Mouse (Mus musculus) layer of hippocampus, adult 8-10 months (tissue): Measurements from ENCODE around the gene Atp5d. TPM values are rescaled to one million over a fixed set of nuclear protein-coding genes. Genes with fewer than 3 reads are reported as not detected.
A peak's percentile ranks its signal among the peaks of the same experiment; 100 is the strongest.

ENCODE experiments used
- DNase-seq, 2 experiments: peaks; one replicate each; pipeline ENCODE4 v3.0.0; 2022; ENCODE audit warnings: low spot score in 2 of 2
- total RNA-seq, 4 experiments: library from RNA; stranded (reverse); gene quantifications; 2 replicates each; pipeline ENCODE4 v1.2.4; 2022

Gene Atp5d
- total RNA-seq, 4 experiments from 2014 or later, result 315 to 328 (median 323) TPM

DNA sequence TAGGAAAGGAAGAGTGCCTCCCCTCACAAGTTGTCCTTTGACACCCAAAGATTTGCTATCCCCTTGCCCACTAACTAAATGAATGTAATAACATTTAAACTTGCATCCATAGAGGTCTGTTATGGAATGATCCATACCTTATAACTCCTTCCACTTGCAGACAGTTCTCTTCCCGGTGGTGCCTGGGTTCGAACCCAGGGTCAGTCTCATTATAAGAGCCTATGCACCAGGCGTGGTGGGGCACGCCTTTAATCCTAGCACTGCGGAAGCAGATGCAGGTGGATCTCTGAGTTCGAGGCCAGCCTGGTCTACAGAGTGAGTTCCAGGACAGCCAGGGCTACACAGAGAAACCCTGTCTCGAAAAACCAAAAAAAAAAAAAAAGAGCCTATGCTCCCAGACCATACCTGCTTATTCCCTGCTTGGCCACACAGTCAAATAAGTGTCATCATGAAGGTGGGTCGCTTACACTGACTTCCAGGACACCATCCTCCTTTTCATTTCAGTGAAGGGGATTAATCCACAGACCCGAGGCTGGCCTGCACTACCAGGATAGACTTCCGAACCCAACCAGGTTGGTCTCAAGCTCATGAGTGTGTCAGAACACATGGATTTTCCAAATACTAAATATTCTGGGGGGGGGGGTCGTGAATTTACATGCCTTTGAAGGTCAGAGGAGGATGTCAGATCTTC is 1.7 kb downstream of the Atp5d start:
- DNase-seq, result no peak

DNA sequence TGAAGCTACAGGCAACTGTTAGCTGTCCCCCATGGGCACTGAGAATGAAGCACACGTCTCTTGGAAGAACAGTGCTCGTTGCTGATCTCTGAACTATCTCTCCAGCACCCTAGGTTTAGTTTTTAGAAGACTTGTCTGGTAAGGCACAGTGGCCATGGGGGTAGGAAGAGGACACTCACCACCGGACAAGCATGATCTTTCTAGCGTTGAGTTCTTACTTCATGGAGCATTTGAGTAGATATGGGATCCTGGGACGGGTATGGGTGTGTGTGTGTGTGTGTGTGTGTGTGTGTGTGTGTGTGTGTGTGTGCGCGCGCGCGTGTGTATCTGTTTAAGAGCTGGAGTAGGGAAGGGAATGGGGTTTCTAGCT is 2.2 kb downstream of the Atp5d start, which contains the start of gene Cbarp:
Gene Cbarp, minus strand, starts transcription at position 170 of the 370 bp plus-strand sequence.
- no peak for DNase-seq

DNA sequence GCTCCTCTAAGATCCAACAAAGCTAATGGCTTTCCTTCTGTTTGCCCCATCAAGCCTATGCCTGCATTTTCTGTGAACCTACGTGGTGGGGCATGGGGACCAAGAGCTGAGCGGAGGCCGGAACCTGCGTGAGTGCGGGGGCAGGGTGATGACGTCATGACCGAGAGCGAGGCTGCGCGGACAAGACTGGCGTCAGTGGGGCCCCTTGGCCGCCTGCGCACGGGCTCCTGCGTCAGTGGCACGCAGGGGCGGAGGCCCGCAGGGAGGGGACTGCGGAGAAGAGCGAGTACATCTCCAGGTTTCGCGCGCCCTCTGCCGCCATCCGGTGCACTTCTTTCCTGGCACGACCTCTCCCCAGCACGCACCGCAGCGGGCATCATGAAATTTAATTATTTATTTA is 2.8 kb downstream of the Atp5d start:
- peak; percentile 96 to 97 for DNase-seq

DNA sequence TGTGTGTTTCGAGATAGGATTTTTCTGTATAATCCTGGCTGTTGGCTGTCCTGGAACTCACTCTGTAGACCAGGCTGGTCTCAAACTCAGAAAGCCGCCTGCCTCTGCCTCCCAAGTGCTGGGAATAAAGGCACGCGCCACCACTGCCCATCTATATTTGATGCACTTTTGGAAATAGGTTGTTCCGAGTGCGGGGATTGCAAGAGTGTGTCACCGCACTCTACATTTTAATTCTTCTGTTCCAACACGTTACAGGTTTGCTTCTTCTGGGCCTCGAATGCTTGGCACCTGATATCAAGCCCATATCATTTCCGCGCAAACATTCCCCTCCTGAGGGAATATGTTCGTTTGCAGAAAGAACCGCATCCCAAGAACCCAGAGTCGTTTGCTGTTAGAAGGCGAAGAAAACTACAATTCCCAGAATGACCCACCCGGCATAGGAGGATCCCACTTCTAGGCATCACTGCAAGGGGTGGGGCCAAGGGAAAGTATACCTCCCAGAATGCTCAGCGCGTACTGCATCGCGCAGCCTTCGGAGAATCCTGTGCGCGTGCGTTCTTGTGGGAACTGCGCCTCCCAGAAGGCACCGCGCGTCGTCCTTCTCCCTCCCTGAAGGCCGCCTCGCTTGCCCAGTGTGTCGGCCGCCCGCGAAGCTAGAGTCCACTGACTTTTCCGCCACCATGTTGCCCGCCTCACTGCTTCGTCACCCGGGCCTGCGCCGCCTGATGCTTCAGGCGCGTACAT is 3.5 kb downstream of the Atp5d start:
- DNase-seq, result peak; percentile 94 to 95

DNA sequence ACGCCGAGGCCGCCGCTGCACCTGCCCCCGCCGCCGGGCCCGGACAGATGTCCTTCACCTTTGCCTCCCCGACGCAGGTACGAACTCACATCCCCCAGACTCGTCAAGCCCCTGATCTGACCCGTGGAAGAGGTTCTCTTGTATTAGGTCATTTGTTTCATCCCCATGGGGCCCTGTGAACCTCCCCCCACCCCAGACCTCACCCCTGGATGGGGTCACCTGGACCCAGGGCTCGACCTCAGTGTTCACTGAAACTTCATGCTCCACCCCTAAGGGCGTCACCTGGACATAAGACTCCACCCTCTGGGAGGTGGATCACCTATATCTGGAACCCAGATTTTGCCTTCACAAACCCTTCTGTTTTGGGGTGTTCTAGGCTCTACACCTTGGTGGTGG is 4.1 kb downstream of the Atp5d start:
- no peak for DNase-seq

DNA sequence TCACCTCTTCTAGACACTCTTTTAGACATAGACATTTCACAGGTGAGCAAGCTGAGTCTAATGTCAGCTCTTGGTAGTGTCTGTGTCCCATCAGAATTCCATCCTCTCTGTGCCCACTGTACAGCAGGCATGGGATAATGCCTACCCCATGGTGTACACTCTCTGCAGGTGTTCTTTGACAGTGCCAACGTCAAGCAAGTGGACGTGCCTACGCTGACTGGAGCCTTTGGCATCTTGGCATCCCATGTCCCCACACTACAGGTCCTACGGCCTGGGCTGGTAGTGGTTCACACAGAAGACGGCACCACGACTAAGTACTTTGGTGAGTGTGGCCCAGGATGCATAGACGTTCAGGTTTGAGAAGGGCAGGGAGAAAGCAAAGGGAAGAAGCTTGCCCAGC is 5.2 kb downstream of the Atp5d start:
- DNase-seq, result no peak

DNA sequence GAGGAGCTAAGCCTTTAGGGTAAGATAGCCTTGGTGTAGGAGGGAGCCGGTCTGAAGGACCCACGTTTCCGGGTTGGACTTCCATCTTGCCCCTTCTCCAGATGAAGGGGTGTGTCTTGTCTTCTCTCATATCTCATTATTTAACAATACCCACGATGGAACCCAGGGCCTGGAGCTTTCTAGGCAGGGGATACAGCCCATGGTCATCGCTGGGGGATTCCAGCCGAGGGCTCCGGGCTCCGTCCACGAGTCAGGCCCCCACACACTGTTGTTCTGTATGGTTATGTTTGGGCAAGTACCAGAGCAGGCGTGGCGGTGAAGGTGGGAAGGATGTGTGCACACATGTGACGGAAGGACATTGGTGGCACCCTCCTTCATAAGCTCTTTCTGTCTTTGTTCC is 5.7 kb downstream of the Atp5d start:
- no peak for DNase-seq

DNA sequence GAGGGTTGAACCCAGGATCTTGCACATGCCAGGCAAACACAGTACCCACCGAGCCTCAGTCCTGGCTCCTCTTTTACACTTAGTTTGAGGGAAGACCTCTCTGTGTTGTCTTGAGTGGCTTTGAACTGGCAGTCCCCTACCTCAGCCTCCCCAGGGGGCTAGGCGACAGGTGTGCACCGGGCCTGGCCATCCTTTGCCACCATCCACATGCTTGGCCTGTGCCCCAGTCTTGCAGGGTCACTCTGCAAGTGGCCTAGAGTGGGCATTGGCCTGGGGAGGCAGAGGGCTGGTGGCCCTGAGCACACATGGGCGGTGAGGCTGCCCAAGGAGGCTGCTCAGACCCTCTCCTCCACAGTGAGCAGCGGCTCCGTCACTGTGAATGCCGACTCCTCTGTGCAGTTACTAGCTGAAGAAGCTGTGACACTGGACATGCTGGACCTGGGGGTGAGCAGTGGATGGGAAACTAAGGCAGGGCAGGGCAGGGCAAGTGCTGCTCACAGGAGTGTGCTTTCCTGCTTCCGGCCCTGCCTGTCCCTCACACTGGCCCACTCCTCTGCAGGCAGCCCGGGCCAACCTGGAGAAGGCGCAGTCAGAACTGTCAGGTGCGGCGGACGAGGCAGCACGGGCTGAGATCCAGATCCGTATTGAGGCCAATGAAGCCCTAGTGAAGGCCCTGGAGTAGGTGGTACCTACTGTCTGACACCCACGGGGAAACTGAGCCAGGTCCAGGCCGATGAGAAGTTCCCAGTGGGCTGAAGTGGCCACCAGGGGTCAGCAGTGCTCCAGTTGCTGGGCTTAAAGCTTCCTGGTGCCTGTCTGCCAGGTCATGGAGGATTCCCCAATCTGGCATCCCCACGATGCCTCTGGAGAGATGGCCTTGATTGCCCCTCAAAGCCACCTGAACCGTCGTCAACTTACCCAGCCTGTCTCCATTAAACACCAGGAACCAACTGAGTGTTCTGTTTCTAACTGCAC is 6.7 kb downstream of the Atp5d start:
- peak; percentile 74 to 76 for DNase-seq

DNA sequence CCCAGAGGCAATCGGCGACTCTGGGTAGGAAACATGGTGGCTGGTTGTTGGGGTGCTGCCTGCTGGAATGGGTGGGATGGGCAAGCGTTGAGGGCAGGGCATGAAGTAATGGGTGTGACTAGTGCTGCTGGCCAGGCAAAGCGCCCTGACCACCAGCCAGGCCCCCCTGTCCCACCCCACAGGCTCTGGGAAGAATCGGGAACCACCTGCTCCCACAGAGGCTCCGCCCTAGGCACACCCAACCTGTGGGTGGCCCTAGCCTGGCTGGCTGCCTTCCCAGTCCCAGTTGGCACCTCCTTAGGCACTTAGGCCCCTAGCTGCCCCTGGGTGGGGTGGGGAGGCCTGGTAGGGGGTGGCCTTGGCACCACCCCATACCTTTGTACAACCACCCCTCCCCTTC is 7.5 kb downstream of the Atp5d start:
- no peak for DNase-seq

DNA sequence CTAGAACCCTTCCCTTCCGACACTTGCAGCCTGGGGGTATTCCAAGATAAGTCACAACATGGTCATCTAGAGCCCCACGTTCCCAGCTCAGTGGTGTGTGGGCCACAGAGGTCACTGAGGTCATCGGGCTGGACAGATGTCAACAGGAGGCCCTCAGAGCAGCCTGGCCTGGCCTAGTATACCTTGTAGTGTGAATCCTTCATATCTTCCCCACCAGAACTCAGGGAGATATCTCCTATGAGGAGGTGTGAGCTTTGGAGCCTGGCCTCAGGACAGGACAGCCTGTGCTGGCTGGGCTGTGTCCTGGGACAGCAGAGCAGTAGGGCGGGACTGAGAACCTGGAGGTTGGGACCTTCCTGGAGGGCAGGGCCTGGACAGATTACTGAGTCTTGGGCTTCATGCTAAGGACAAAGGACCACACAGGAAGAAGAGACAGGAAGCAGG is 8.2 kb downstream of the Atp5d start:
- no peak for DNase-seq

DNA sequence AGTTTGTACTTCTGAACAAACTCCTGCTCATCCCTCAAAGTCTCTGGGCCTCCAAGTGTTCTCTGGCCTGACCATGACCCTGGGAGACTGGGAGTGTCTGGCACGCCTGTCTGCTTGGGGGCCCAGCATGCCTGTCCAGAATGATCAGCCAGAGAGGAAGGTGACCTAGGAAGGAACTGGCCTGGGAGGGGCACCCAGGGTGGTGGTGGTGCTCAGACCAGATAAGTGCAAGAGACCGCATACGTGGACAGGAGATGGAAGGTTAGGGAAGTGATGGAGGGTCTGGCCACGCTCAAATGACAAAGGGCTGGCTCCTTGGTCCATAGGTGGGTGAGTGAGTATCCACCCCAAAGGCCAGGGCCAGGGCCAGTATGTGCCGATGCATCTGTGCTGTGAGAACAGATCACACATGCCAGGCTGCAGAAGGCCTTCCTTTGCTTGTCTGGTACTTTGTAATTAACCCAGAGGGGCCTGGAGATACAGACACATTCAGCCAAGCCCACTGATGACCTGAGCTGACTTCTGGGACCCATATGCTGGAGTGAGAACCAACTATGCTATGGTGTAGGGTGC is 8.8 kb downstream of the Atp5d start:
- DNase-seq, result no peak

DNA sequence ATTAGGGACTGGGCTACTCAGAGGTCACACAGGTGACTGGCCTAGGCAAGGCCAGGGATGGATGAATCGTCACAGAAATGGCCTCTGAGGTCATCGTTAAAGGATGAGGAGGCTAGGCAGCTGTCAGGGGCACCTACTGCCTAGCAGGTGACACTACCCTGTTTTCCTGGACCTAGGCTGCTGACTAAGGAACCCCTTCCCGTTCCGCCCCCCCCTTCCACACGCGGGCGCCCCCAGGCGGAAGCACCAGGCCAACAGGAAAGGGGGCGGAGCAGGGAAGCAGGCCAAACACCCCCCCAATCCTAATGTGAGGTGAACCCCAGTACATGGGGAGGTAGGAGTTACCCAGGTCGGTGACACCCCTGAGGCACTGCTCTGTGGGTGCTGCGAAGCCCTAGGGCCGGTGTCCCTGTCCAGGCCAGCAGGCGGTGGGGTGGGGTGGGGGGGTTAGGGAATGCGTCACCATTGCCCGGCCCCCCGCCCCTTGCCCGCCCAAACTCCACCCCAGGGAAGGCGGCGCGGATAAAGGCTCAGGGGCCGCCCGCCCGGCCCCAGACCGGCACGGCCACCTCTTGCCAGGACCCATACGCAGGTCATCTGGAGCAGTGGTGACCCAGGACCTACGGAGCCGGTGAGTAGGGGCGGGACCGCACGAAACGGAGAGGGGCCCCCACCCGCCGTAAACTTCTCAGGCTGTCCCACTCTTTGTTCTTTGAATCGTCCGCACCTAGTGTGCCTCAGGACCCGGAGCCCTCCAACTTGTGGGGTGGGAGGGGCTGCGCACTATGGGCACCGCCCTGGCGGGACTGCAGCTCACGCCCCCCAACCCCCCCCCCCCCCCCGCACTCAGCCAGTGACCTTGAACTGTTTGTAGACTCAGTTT is 9.5 kb downstream of the Atp5d start, which contains the start of gene Midn:
Gene Midn, plus strand, starts transcription at position 554 of the 883 bp plus-strand sequence.
- peak; percentile 66 to 68 for DNase-seq

DNA sequence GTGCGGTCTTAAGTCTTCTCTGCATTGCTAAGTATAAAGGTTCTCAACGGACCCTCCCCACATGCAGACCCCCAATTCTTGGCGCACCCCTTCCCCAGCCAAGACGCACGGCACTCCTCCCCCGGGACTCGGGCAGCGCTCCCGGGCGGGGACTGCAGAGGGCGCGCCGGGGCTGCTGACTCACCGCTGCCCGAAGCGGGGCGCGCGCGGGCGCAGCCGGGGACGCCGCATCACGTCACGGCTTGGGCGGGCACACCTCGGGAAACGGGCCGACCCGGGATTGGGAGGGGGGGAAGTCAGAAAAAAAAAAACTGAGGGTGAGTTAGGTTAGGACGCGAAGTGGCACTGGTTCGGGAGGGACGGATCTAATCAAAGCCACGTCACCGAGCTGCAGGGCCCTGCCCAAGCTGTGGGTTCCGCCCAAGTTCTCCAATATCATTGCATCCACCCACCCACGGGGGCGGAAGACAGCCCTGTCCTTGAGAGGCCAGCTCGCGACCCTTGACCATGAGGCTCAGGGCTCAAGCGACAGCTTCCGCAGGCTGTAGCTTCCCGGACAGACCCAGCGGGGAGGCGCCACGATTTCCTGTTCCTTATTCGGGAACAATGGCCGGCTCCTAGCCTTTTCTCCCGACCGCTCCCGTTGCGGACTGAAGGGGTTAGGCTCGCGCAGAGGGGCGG is 10.3 kb downstream of the Atp5d start:
- peak; percentile 87 to 91 for DNase-seq

DNA sequence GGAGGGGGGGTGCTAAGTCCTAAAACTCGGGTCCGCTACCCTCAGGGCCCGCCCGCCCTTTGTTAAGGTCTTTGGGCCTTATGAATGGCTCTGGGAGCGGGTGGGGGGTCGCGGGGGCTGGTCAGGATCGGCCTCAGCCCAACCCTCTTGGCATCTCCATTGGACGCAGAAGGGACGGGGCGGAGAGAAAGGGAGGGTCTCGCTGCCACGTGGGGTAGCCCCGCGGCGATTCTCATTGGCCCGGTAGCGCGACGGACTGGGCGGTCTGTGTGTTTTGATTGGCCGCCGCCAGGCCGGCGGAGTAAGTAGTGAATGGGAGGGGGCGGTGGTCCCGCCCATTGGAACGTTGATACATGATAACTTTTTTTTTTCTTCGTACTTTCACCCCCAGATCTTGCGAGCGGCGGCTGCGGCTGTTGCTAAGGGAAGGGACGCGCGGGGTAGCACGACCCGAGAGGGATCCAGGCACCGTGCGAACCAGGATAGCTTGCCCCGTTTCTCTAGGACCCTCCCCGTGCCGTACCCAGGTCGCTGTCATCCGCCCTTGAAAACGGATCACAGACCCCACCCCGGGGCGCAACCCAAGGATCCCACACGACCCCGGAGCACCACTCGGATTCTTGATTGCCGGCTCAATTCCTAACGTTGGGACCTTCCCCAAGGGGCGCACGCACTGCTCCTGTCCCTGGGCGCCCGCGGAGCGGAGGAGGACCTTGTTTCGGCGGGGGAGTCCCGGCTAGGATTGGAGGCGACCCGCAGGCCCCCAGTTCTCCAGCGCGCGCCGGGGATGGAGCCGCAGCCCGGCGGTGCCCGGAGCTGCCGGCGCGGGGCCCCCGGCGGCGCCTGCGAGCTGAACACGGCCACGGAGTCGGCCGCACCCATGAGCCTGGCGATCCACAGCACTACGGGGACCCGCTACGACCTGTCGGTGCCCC is 11.1 kb downstream of the Atp5d start:
- DNase-seq, result peak; percentile 97 to 98

DNA sequence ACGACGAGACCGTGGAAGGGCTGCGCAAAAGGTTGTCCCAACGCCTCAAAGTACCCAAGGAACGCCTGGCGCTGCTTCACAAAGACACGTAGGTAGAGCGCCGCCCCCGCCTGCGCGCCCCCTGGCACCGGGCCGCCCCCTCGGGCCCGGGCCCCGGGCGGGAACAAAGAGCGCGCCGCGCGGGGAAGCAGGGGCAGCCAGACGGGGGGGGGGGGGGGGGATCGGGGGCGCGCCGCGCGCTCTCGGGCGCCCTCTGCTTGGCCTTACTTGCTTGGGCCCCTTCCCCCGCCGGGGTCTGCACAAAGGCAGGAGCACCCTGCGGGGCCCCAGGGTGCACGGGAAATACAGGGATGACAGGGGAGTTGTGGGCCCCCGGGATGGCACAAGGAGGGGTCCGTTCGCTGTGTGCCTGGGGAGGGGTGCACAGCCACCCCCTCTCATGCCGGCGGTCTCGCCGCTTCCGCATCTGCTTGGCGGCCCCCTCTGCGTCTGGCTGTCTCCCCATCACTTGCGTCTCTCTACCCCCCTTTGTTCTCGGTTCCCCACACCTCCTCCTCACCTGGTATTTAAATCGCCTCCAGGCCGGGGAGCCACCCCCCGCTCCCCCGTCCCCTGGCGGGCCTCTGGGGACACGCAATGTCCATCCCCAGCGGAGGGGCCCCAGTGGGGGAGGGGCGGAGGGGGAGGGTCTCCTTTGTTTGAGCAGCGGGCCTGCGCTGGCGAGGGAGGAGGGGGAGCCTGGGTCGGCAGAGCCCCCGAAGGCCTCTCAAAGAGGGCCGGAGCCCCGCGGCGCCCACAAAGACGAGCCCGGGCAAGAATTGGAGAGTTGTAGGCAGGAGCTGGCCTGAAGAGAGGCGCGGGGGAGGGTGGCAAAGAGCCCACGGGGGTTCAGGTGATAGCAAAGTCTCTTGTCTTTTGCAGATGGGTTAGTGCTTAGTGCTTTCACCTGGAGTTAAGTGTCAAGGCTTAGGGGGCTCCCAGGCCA is 12.1 kb downstream of the Atp5d start:
- no peak for DNase-seq

DNA sequence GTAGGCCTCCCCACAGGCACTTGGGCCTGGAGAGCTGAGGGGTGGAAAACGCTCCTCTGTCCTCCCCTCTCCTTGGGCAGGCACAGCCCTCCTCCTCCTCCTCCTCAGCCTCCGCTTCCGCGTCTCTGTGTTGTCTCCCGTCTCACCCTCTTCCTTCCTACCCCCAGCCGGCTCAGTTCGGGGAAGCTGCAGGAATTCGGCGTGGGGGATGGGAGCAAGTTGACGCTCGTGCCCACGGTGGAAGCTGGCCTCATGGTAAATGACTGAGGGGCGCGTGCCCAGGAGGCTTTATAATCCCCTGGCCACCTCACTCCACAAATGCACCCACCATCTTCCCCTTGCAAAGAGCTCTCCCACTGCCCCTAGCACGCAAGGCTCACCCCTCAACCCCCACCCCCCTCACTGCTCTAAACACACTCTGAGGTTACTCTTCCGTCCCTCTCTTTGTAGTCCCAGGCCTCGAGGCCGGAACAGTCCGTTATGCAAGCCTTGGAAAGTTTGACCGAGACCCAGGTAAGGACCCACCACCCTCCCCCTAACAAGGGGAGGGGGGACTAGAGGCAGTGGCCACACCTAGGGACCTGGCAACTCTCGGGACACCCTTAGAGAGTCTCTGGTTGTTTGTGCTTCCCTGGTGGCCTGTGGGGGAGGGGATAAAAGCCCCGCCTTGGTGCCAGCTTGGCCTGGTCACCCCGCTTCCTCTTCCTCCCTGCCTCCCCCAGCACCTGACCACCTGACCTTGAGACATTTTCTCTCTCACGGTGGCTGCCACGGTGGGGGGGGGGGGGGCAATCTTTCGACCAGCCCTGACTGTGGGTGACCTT is 13.0 kb downstream of the Atp5d start:
- no peak for DNase-seq
